Mouse (Mus musculus) stomach, postnatal 0 days (tissue): ENCODE data around the gene Tmem129.

ENCODE experiments used
- CTCF ChIP-seq: IDR thresholded peaks from 2 replicates; pipeline ENCODE4 v1.5.1; 2016; ENCODE audit warnings: antibody characterized with exemption, low read depth, mild to moderate bottlenecking, moderate library complexity
- EP300 ChIP-seq: optimal IDR thresholded peaks from 2 replicates; pipeline ENCODE3; 2016; ENCODE audit warnings: antibody characterized with exemption

DNA sequence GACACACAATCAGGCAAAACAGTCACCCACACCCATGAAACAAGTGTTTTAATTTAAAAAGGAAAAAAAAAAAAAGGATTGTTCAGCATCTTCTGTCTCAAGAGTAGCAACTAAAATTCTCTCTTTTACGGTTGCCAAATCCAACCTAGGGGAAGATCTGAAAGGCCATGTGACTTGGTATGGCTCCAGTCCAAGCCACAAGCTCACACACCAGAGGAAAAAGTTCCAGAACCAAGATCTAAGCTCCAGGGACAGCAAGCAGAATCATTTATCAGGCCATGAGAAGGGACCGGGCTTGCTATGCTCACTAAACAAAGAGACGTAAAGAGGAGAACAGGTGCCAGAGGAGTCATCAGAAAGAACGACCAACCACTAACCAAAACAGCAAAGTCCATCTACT is 30.2 kb downstream of the Tmem129 start:
- TF ChIP-seq CTCF: no peak
- TF ChIP-seq EP300: no peak
